Mouse (Mus musculus): ENCODE results near the gene Mrap2. TPM values are rescaled to one million over a fixed set of nuclear protein-coding genes. Genes with fewer than 3 reads are reported as not detected.
"Not testable (repeated sequence)": the region's sequence is repeated elsewhere in the genome, so short reads cannot be mapped to it uniquely, and the experiment has no call there.

Mrap2 gene
- polyA plus RNA-seq (2016; fragmentation: Nextera tagmentation; extraction: Ambion mirVana): 0.09 TPM in 1 of 2 replicates, not detected in the other

DNA sequence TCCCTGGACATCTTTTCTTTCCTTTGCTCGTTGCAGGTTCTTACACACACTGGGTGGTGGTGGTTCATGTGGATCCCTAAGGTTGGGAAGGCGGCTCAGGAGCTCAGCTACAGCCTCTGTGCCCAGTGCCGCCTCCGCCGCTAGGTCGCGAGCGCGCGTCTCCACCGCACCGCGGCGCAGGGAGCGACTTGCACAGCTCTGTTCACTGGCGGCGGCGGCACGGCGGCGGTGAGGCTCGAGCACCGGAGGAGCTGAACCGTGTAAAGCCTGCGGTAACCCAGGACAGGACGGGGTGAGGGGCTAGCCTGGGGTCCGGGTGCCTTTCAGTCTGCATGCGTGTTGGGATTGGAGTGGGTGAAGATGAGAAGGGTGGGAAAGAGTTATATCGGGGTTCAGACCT lies at the start of gene Mrap2:
Mrap2 (plus strand) TSS at position 201 of the 400 bp plus-strand sequence.
- 2% methylated on average over 29 of the region's 29 CpGs for WGBS

GRCm38 (mm10) chr9:87097989-87098388 lies 46.1 kb upstream of the Mrap2 start:
- no peaks in the 10 kb centered on the region for H3K9me3 ChIP-seq
- 65% methylated on average over 2 of the region's 2 CpGs for WGBS
- H3K4me3 ChIP-seq: no peak overlapping the region
- H3K27ac ChIP-seq (replicated peaks): no peak overlapping the region
- no peaks in the 10 kb centered on the region for H3K27me3 ChIP-seq
- H3K9ac ChIP-seq (replicated peaks): no peak overlapping the region
- no peak for ATAC-seq (ENCODE audit: low FRiP score, low read depth)
- H3K4me1 ChIP-seq: no peaks in the 10 kb centered on the region
- H3K36me3 ChIP-seq: no peaks in the 10 kb centered on the region
- H3K4me2 ChIP-seq (replicated peaks): no peak overlapping the region

More for the DNA sequence above, at the start of gene Mrap2:
- H3K9me3 ChIP-seq: no peaks in the 10 kb centered on the region
- no peaks in the 10 kb centered on the region for H3K36me3 ChIP-seq
- H3K27ac ChIP-seq (replicated peaks): no peak within 1 kb of the TSS
- H3K4me1 ChIP-seq: peaks cover 9% of the 10 kb centered on the region; the same call in 1 of the 2 replicates
- H3K4me2 ChIP-seq (replicated peaks): peak within 1 kb of the TSS; percentile 54
- peaks cover 38% of the 10 kb centered on the region for H3K27me3 ChIP-seq
- peak within 1 kb of the TSS; percentile 30 for H3K4me3 ChIP-seq
- peak; percentile 92 for ATAC-seq (ENCODE audit: low FRiP score, low read depth)
- no peak within 1 kb of the TSS; the same call in 1 of the 2 replicates for H3K9ac ChIP-seq (replicated peaks)

DNA sequence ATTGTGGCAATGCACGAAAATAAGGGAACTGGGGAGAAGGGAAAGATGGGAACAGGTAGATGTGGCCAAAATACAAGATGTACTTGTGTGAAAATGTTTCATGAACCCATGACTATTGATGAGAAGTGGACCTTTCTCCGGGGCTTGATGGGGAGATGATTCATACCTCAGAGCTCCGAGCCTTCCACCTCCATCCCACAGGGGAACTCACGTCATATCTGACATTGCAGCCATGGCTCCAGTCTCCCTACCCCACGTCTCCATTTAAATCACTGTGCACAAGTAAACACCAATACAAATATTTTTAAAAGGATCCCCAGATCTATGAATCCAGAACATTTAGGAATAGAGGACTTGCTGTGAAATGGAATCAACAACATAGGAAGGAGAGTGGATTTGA lies 29.1 kb upstream of the Mrap2 start:
- no peak overlapping the region for H3K9ac ChIP-seq (replicated peaks)
- peaks cover 5% of the 10 kb centered on the region for H3K4me1 ChIP-seq
- ATAC-seq (ENCODE audit: low FRiP score, low read depth): no peak
- 72% methylated on average over 5 of the region's 5 CpGs for WGBS
- no peak overlapping the region for H3K4me3 ChIP-seq
- no peaks in the 10 kb centered on the region for H3K9me3 ChIP-seq
- H3K36me3 ChIP-seq: no peaks in the 10 kb centered on the region
- H3K27ac ChIP-seq (replicated peaks): 0 out of 2 replicates have a peak overlapping the region, but pooled peaks have one; percentile 15
- 0 out of 2 replicates have a peak overlapping the region, but pooled peaks have one; percentile 19 for H3K4me2 ChIP-seq (replicated peaks)
- no peaks in the 10 kb centered on the region for H3K27me3 ChIP-seq

DNA sequence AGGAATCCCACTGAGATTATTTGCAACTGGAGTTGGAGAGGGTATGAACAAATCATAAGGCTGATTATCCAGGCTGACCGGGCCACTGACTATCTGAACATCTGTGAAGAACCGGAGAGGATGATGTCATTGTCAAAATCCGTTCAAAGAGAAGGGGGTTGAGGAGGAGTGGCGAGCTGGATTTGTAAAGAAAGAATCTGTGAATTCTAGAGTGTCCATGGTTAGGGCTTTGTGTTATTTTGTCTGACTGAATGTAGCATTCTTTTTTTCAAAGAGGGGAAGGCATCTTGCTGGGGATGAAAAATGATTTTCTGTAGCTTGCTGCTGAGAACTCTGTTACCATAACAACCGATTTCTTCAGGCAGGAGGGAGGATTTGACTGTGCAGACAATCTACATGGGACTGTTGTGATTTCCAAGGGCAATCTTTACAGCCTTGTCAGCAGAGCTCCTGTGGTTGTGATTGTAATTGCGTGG lies 28.6 kb upstream of the Mrap2 start:
- H3K36me3 ChIP-seq: no peaks in the 10 kb centered on the region
- H3K27ac ChIP-seq (replicated peaks): 0 out of 2 replicates have a peak overlapping the region, but pooled peaks have one; percentile 15
- H3K4me1 ChIP-seq: peaks cover 5% of the 10 kb centered on the region
- 25% methylated on average over 6 of the region's 6 CpGs for WGBS
- peak overlapping the region; percentile 19 for H3K4me2 ChIP-seq (replicated peaks)
- H3K9me3 ChIP-seq: no peaks in the 10 kb centered on the region
- ATAC-seq (ENCODE audit: low FRiP score, low read depth): peak; percentile 71
- no peak overlapping the region for H3K4me3 ChIP-seq
- H3K9ac ChIP-seq (replicated peaks): no peak overlapping the region
- no peaks in the 10 kb centered on the region for H3K27me3 ChIP-seq

GRCm38 (mm10) chr9:87115978-87116377 lies 28.1 kb upstream of the Mrap2 start:
- Histone ChIP-seq H3K9me3 (no peaks in the 10 kb centered on the region), H3K4me3 (no peak overlapping the region), H3K4me1 (peaks cover 5% of the 10 kb centered on the region), H3K27me3 (no peaks in the 10 kb centered on the region), H3K4me2 (replicated peaks) (no peak overlapping the region), H3K27ac (replicated peaks) (0 out of 2 replicates have a peak overlapping the region, but pooled peaks have one; percentile 0), H3K9ac (replicated peaks) (no peak overlapping the region), H3K36me3 (no peaks in the 10 kb centered on the region)
- ATAC-seq (ENCODE audit: low FRiP score, low read depth): no peak; the same call in 1 of the 2 replicates
- 90% methylated on average over 1 of the region's 1 CpGs for WGBS

DNA sequence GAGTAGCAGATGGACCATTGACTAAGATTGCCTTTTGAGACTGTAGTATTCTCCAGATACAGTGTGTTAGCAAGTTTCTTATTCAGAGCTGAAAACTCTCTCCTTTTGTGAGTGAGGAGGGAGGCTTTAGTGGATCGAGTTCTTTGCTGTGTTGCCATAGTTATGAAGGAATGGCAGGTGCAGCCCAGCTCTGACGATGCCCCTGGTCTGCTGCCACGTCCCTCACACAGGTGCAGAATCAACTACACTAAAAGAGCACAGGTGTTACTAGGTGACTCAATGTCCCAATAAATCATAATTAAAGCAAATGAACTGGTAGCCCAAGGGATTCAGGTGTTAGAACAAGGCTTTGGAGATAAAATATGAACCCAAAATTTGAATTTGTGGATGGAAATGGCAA lies 25.1 kb upstream of the Mrap2 start:
- 85% methylated on average over 3 of the region's 3 CpGs for WGBS
- no peak for ATAC-seq (ENCODE audit: low FRiP score, low read depth)
- H3K4me1 ChIP-seq: peaks cover 5% of the 10 kb centered on the region

GRCm38 (mm10) chr9:87121956-87122493 lies 22.1 kb upstream of the Mrap2 start:
- no peak overlapping the region for H3K27ac ChIP-seq (replicated peaks)
- no peaks in the 10 kb centered on the region for H3K9me3 ChIP-seq
- WGBS: 67% methylated on average over 9 of the region's 9 CpGs

More for the DNA sequence above, 25.1 kb upstream of the Mrap2 start:
- no peak overlapping the region for H3K4me2 ChIP-seq (replicated peaks)
- no peaks in the 10 kb centered on the region for H3K27me3 ChIP-seq
- no peaks in the 10 kb centered on the region for H3K36me3 ChIP-seq
- H3K27ac ChIP-seq (replicated peaks): no peak overlapping the region
- no peak overlapping the region for H3K4me3 ChIP-seq
- H3K9me3 ChIP-seq: no peaks in the 10 kb centered on the region
- H3K9ac ChIP-seq (replicated peaks): no peak overlapping the region

GRCm38 (mm10) chr9:87127046-87127445 lies 17.1 kb upstream of the Mrap2 start:
- H3K4me3 ChIP-seq; H3K9ac ChIP-seq (replicated peaks); H3K4me1 ChIP-seq; ATAC-seq (ENCODE audit: low FRiP score, low read depth); H3K4me2 ChIP-seq (replicated peaks); H3K36me3 ChIP-seq; H3K27ac ChIP-seq (replicated peaks); H3K27me3 ChIP-seq; H3K9me3 ChIP-seq: not testable (repeated sequence)
- 84% methylated on average over 6 of the region's 6 CpGs for WGBS

More at GRCm38 (mm10) chr9:87121956-87122493, 22.1 kb upstream of the Mrap2 start:
- H3K36me3 ChIP-seq: no peaks in the 10 kb centered on the region
- no peak overlapping the region for H3K4me3 ChIP-seq
- no peaks in the 10 kb centered on the region for H3K4me1 ChIP-seq
- no peaks in the 10 kb centered on the region for H3K27me3 ChIP-seq
- no peak overlapping the region for H3K9ac ChIP-seq (replicated peaks)
- ATAC-seq (ENCODE audit: low FRiP score, low read depth): no peak
- no peak overlapping the region for H3K4me2 ChIP-seq (replicated peaks)

DNA sequence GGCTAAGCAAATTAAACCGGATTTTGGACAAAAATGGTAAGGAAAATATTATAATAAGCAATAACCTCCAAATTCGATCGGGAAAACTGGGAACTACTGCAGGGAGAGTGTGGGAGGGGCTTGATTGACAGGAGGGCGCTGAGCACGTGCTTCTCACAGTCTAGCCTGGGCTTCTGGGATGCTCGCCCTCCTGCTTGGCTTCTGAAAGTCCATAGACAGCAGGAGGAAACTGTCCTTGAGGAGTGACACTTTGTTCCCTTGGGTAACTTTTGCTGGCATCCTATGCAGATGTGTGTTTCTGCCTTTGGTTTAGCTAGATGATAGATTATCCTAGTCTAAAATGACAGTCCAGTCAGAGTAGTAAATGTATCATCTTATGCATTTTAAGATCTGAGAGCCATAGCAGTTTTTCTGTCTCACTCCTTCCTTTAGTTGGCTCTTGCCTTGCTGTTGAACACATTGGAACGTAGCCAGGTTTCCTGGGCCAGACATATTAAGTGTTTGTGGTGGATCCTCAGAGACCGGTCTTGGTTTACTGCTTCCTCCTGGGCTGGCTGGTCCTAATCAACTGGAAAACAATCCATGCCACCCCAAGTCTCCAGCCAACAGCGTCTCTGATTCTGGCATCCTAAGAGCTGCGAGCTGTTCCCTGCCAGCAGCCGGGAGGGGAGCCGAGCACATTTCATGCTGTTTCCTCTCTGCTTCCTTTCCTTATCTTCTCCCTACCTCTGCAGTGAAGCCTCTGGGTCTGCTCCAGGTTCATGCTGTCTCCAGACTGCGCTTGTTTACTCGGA lies 8.1 kb upstream of the Mrap2 start:
- no peak for ATAC-seq (ENCODE audit: low FRiP score, low read depth)
- H3K27me3 ChIP-seq: no peaks in the 10 kb centered on the region; the same call in 1 of the 2 replicates
- no peak overlapping the region for H3K4me2 ChIP-seq (replicated peaks)
- H3K27ac ChIP-seq (replicated peaks): no peak overlapping the region
- H3K4me1 ChIP-seq: no peaks in the 10 kb centered on the region; the same call in 1 of the 2 replicates
- 75% methylated on average over 14 of the region's 14 CpGs for WGBS
- H3K9me3 ChIP-seq: no peaks in the 10 kb centered on the region
- H3K4me3 ChIP-seq: no peak overlapping the region
- H3K9ac ChIP-seq (replicated peaks): no peak overlapping the region
- H3K36me3 ChIP-seq: no peaks in the 10 kb centered on the region

GRCm38 (mm10) chr9:87143076-87143475 lies 1.0 kb upstream of the Mrap2 start:
- H3K4me1 ChIP-seq: peaks cover 9% of the 10 kb centered on the region; the same call in 1 of the 2 replicates
- no peak for ATAC-seq (ENCODE audit: low FRiP score, low read depth)
- no peaks in the 10 kb centered on the region for H3K9me3 ChIP-seq
- peaks cover 38% of the 10 kb centered on the region for H3K27me3 ChIP-seq
- no peak overlapping the region for H3K27ac ChIP-seq (replicated peaks)
- H3K9ac ChIP-seq (replicated peaks): no peak overlapping the region
- no peak overlapping the region for H3K4me3 ChIP-seq
- H3K36me3 ChIP-seq: no peaks in the 10 kb centered on the region
- H3K4me2 ChIP-seq (replicated peaks): no peak overlapping the region
- WGBS: 87% methylated on average over 3 of the region's 3 CpGs

GRCm38 (mm10) chr9:87144532-87144931 lies 426 bp downstream of the Mrap2 start:
- Histone ChIP-seq H3K4me1 (peaks cover 9% of the 10 kb centered on the region; the same call in 1 of the 2 replicates), H3K4me3 (peak overlapping the region; percentile 30), H3K9ac (replicated peaks) (no peak overlapping the region; the same call in 1 of the 2 replicates), H3K27me3 (peaks cover 38% of the 10 kb centered on the region), H3K9me3 (no peaks in the 10 kb centered on the region), H3K4me2 (replicated peaks) (peak overlapping the region; percentile 54), H3K36me3 (no peaks in the 10 kb centered on the region), H3K27ac (replicated peaks) (no peak overlapping the region)
- WGBS: 3% methylated on average over 19 of the region's 19 CpGs
- peak; percentile 50; the same call in 1 of the 2 replicates for ATAC-seq (ENCODE audit: low FRiP score, low read depth)

DNA sequence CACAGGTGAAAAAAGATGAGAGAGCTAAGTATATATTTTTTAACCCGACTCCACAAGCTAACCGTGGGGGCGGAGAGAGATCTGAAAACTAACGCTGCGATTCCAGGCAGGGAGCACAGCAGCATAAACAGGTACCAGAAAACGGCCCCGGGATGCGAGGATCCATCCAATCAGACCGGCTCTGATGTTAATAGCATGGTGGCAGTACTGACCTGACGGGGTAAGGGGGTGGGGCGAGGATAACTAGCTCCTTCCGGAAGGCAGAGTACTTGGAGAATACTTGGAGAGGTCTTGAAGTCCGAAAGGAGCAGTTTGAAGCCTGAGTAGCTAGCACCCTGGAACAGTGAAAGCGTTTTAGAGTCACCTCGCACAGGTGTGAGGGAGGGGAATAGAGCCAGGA lies 1.1 kb downstream of the Mrap2 start:
- ATAC-seq (ENCODE audit: low FRiP score, low read depth): no peak
- no peak overlapping the region for H3K9ac ChIP-seq (replicated peaks)
- WGBS: 3% methylated on average over 15 of the region's 15 CpGs
- H3K4me3 ChIP-seq: peak overlapping the region; percentile 30
- H3K27ac ChIP-seq (replicated peaks): no peak overlapping the region
- H3K27me3 ChIP-seq: peaks cover 38% of the 10 kb centered on the region
- H3K9me3 ChIP-seq: no peaks in the 10 kb centered on the region
- no peaks in the 10 kb centered on the region for H3K36me3 ChIP-seq
- H3K4me1 ChIP-seq: peaks cover 9% of the 10 kb centered on the region; the same call in 1 of the 2 replicates
- H3K4me2 ChIP-seq (replicated peaks): peak overlapping the region; percentile 54
